Mouse (Mus musculus) frontal cortex, adult 2 months (tissue): ENCODE data around the gene Gba. TPM values are rescaled to one million over a fixed set of nuclear protein-coding genes. Genes with fewer than 3 reads are reported as not detected.

ENCODE experiments used
- DNase-seq, 2 experiments: peaks; one replicate each; pipeline ENCODE4 v3.0.0; 2022; ENCODE audit warnings: low spot score in 1 of 2; ENCODE audit errors: extremely low spot score in 1 of 2
- polyA plus RNA-seq: library from polyadenylated mRNA; depleted of rRNA; stranded (reverse); fragments of >200 nt; gene quantifications from 2 replicates; pipeline ENCODE4 v1.2.3, GENCODE M21; 2012; rRNA removed

The Gba gene
- polyA plus RNA-seq, 1 experiment: 68.7 TPM

DNA sequence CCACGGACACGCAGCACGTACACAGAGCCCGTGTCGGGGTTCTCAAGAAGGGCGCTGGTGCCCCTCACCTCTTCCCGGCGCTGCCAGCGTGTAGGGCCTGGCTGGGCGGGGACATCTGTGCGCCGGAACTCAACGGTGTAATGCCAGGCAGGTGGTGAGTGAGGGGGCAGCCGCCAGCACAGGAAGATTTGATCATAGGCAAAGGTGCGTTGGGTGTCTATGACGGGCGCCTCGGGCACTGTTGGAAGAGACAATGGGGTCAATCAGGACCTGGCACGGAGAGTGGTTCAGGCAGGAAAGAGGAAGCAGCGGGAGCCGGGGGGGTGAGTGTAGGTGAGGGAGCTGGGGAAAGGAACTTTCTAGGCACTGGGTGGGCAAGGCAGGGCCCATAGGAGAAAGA is 35.0 kb downstream of the Gba start:
- no peak for DNase-seq

DNA sequence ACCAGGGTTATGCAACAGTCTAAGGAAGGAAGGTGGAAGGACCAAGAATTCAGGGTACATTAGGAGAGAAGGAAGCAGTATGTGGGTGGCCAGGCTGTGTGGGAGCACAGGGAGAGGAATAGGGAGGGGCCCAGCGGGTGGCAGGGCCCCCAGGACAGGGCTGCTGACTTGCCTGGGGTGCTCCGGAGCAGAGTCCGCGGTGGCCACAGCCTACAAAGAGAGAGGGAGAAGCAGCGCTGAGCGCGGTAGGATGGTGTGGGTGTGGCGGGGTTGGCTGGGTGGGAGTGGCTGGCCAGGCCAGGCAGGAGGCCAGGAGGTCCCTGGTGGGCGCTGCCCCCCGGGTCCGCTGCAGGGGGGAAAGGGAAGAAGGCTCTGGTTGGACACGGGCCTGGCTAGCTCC is 35.8 kb downstream of the Gba start:
- no peak for DNase-seq

DNA sequence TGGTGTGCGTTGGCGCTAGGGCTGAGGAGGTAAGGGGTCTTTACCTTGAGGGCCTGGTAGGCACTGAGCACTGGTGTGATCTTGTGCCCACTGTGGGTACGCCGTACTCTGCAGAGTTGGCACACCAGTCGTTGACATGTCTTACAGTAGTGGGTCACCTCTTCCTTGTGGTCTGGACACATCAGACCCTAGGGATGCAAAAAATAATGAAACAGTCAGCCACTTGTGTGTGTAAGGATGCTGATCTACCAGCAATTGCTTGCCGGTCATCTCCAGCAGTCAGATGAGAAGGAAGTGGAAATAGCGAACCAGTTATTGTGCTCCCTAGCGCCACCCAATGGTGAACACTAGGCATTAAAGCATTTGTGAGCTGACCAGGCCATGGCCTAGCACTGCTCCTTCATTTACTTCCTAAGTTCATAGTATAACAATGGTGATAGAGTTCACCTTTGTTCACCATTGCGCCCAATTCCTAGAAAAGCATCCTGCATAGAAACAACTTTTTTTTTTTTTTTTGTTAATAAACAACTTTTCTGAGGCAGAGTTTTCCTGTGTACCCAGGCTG is 39.7 kb downstream of the Gba start:
- peak in 1 of 2 experiments; percentile 79 for DNase-seq

DNA sequence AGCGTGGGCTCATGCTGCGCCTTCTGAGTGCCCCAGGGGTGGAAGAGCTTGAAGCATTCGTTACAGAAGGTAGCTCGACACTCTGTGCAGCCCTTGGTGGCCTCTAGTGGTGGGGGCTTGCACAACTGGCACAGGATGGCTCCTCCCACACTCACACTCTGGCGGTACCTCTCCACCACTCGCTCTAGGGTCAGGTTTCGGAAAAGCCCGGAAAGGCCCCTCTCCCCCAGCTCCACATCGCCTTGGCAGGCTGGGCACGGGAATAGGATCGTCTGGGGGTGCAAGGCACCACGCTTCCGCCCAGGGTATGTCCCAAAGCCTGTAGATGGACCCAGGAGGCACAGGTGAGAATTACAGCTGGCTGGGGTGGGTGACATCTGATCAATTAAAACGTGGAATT is 40.9 kb downstream of the Gba start:
- no peak for DNase-seq

DNA sequence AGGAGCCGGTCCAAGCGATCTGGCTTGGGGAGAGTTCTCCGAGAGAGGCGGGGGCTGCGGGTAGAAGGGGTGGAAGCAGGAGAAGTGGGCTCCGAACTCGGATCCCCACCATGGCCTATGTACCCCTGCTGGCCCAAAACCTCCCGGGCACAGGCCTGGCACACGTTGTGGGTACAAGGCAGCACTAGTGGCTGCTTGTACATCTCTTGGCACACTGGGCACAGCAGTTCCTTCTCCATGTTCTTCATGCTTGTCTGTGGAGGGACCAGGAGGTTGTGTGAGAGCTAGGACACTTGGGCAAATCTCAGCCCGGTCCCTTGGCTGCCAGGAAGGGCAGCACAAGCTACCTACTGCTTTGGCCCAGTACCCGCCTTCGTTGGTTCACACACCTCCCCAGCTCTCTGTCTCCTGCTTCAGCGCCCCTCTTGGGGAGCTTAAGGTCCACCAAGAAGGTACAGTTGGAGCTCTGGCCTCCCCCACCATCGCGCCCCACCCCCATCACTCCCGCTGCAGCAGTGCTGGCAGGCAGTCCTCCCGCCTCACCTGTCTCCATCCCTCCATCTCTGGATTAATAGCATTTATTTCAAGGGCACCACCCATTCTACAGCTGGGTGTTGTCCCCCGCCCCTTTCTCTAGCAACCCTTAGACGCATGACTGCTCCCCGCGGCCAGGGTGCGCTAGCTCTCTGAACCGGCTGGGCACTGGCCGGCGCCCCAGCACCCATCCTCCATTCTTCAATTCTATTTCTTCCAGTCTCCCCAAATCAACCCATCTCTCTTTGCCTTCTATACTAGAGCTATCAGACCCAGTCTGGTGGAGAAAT is 41.6 kb downstream of the Gba start:
- DNase-seq: no peak

- DNase-seq: peak in 1 of 2 experiments; percentile 75
These were observed 42.4 kb downstream of the Gba start for GRCm38 (mm10) chr3:89244982-89245687.

GRCm38 (mm10) chr3:89245688-89246171 is 43.0 kb downstream of the Gba start, which contains the start of gene Krtcap2:
Gene Krtcap2 (plus strand): TSS chr3:89245966.
- DNase-seq: peak; percentile 62 to 82

DNA sequence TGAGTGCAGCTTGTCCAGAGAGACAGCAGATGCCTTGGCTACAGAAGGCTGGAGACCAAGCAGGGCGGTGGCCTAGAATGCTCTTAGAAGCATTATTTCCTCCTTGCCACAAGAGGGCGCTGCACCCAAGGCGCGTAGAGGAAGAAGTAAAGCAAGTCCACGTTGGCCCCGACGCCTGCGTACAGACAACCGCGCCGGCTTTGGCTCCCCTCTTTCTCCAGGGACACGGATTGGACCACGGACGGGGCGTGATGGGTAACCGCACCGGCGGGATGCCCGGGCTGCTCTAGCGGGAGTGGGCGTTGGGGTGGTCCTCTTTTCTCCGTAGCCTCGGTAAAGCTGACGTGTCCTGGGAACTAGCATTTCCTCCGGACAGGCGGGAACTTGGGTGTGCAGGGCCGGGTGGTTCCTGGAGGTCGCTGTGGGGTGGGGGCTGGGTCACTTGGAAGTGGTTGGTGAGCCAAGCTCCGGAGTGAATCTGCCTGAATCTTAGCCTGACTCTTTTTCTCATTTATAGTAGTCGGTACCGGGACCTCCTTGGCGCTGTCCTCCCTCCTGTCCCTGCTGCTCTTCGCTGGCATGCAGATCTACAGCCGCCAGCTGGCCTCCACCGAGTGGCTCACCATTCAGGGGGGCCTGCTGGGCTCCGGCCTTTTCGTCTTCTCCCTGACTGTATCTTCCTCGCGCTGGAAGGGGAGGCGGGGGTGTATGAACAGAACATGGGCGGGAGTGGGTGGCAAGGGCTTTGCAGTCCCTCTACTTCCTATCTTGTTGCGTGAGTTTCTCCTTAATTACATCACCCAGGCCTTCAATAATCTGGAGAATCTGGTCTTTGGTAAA is 43.8 kb downstream of the Gba start, which contains the start of gene Trim46:
TSS of gene Trim46 (minus strand) at position 49 of the 840 bp plus-strand sequence.
- peak; percentile 88 to 93 for DNase-seq

DNA sequence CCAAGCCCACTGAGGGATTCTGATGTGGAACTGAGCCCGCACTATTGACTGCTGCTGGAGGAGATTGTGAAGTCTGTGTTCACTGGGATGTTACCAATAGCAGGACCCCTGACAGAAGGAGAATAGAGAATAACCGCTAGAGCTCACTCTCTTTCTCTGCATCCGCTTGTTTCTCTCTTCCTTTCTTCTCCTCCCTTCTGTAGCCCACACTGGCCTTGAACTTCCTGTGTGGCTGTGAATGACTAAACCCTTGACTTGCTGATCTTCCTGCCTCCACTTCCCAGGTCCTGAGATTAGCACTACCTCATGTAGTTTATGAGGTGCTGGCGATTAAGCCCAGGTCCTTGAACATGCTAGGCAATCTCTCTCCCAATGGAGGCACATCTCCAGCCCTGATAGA is 44.7 kb downstream of the Gba start:
- no peak for DNase-seq

DNA sequence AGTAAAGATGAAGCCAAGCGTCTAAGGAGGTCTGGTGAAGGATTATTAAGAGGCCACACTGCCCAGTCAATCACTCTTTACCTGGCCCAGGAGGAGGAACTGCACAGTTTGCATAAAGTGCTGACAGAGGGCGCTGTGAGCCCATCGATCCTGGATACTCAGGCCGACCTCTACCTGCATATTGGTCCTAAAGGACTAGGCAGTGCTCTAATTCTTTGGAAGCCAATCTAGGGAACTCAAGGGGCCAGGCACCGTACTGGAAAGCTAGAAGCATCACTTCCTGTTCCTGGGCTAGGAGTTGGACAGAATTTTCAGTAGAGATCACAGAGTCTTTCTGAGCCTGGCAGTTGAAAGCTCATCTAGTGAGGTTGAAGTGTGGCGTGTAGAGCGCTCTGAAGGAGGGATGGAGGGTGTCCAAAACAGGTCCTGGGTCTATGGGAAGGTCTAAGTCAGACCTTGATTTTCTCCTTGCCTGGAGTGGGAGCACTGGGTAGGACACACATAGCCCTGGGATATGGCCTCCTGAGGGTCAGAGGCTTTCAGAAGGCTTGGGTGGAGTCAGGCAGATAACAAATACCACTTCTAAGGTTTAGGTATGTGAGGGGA is 47.8 kb downstream of the Gba start:
- peak in 1 of 2 experiments; percentile 71 for DNase-seq

DNA sequence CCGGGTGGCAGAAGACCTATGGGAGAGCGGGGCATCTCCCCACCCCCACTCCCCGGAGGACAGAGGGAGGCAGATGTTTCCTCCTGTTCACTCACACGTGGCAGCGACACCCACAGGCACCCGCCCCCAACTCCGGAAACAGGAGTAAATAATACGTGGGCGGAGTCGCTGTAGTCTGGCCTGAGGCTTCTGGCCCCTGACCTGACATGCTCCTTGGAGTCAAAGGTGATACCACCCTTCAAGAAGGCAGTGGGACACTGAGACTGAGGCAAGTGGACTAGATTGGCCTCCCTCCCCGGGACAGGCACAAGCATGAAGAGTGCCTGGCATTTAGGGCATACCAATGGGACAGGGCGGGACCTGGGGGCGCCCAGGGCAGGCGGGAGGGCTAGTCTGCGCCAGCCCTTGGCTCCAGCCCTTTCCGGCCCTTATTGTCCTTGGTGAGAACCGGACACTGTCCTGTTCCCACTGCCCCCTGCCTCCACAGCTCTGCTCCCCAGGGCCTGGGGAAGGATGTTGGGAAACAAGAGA is 48.7 kb downstream of the Gba start:
- DNase-seq: no peak

DNA sequence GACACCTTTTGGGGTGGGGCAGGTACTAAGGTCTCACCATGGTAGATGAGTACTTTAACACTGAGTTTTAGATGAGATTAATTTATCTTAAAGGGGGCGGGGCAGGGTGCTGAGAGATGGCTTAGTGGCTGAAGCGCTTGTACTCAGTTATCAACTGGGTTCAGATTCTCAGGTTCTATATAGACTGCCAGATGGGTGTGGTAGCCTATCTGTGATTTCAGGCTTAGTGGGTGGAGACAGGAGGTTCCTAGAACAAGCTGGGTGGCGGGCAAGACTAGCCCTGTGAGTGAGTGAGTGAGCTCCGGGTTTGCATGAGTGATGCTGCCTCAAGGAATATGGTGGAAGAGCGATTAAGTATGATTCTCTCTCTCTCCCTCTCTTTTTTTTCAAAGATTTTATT is 52.3 kb downstream of the Gba start:
- DNase-seq: no peak

DNA sequence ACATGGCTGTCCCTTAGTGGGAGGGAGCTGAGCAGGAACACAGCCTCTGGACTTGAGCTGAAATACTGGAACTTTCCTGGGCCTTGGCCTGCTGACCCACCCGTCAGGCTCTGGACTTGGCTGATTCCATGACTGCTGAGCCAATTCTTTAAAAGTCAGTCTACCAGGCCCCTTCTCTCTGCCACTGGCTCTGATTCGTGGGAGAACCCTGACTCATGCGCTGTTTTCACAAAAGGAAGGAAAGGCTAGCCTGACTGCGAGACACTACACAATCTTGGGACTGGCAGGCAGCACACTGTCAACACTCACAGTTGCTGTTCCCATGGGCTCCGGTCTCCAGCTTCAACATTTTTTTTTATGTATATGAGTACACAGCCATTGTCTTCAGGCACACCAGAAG is 53.4 kb downstream of the Gba start:
- DNase-seq: no peak

Other genes starting within 250 kb of the Gba start
- gene Rusc1, start 109.6 kb upstream of the Gba start, polyA plus RNA-seq: 153 and 157 TPM in 2 replicates
- gene Gm43738, start 101.8 kb upstream of the Gba start, polyA plus RNA-seq: 0.08 TPM in 1 of 2 replicates, not detected in the other
- gene Fdps, start 101.0 kb upstream of the Gba start, polyA plus RNA-seq: 97.5 and 98.5 TPM in 2 replicates
- gene Pklr, start 66.8 kb upstream of the Gba start, polyA plus RNA-seq: not detected in 2 replicates
- 33.3 and 36.8 TPM in 2 replicates for gene Hcn3, start 42.7 kb upstream of the Gba start, polyA plus RNA-seq
- gene Clk2, start 38.1 kb upstream of the Gba start, polyA plus RNA-seq: 71.1 and 76.2 TPM in 2 replicates
- gene Scamp3, start 25.5 kb upstream of the Gba start, polyA plus RNA-seq: 95.7 and 97.7 TPM in 2 replicates
- gene Fam189b, start 19.8 kb upstream of the Gba start, polyA plus RNA-seq: 77.0 and 78.8 TPM in 2 replicates
- gene Thbs3, start 12.3 kb downstream of the Gba start, polyA plus RNA-seq: 51.0 and 57.4 TPM in 2 replicates
- 136 and 142 TPM in 2 replicates for gene Mtx1, start 24.2 kb downstream of the Gba start, polyA plus RNA-seq
- 1.1 and 2.1 TPM in 2 replicates for gene Muc1, start 26.1 kb downstream of the Gba start, polyA plus RNA-seq
- gene Krtcap2, start 43.0 kb downstream of the Gba start, polyA plus RNA-seq: 53.0 and 66.4 TPM in 2 replicates
- 96.7 and 99.7 TPM in 2 replicates for gene Trim46, start 43.4 kb downstream of the Gba start, polyA plus RNA-seq
- 131 and 188 TPM in 2 replicates for gene Dpm3, start 56.4 kb downstream of the Gba start, polyA plus RNA-seq
- gene Slc50a1, start 67.6 kb downstream of the Gba start, polyA plus RNA-seq: 90.0 and 93.9 TPM in 2 replicates
- gene Efna1, start 78.2 kb downstream of the Gba start, polyA plus RNA-seq: 7.3 and 7.9 TPM in 2 replicates
- 68.0 and 78.5 TPM in 2 replicates for gene Efna3, start 120.0 kb downstream of the Gba start, polyA plus RNA-seq
- 0.76 and 1.2 TPM in 2 replicates for gene Efna4, start 135.1 kb downstream of the Gba start, polyA plus RNA-seq
- gene Adam15, start 147.1 kb downstream of the Gba start, polyA plus RNA-seq: 148 and 157 TPM in 2 replicates
- 0.68 and 0.86 TPM in 2 replicates for gene Dcst2, start 159.0 kb downstream of the Gba start, polyA plus RNA-seq
- gene Dcst1, start 162.3 kb downstream of the Gba start, polyA plus RNA-seq: 0.08 TPM in 2 replicates
- 15.2 and 15.3 TPM in 2 replicates for gene Zbtb7b, start 191.8 kb downstream of the Gba start, polyA plus RNA-seq
- gene Lenep, start 199.9 kb downstream of the Gba start, polyA plus RNA-seq: 5.1 and 6.3 TPM in 2 replicates
- 43.7 and 47.7 TPM in 2 replicates for gene Flad1, start 208.9 kb downstream of the Gba start, polyA plus RNA-seq
- gene Cks1b, start 215.5 kb downstream of the Gba start, polyA plus RNA-seq: 7.1 TPM in 2 replicates
- gene Shc1, start 215.5 kb downstream of the Gba start, polyA plus RNA-seq: 18.2 and 18.6 TPM in 2 replicates
- 42.5 and 51.0 TPM in 2 replicates for gene Pygo2, start 227.3 kb downstream of the Gba start, polyA plus RNA-seq
- gene Pbxip1, start 233.8 kb downstream of the Gba start, polyA plus RNA-seq: 34.8 and 38.9 TPM in 2 replicates